Mouse (Mus musculus) left cerebral cortex, adult 2 months (tissue): ENCODE measurements around the gene Sidt1. TPM values are rescaled to one million over a fixed set of nuclear protein-coding genes. Genes with fewer than 3 reads are reported as not detected.
"Not testable (repeated sequence)": the region's sequence is repeated elsewhere in the genome, so short reads cannot be mapped to it uniquely, and the experiment has no call there.

Experiments
- DNase-seq, 2 experiments: peaks; one replicate each; pipeline ENCODE4 v3.0.0; 2021 to 2022; ENCODE audit warnings: low spot score in 2 of 2, mixed read lengths in 1 of 2; ENCODE audit errors: extremely low spot score in 1 of 2
- H3K27ac ChIP-seq: fragments of 200-600 bp; 2 replicates; pipeline ENCODE4 v1.8.1; 2022
- H3K4me3 ChIP-seq: fragments of 200-600 bp; 2 replicates; pipeline ENCODE4 v1.8.1; 2022
- CTCF ChIP-seq: fragments of 200-600 bp; IDR thresholded peaks from 2 replicates; pipeline ENCODE4 v1.8.1; 2022; ENCODE audit warnings: antibody characterized with exemption, mild to moderate bottlenecking, moderate library complexity
- intact Hi-C: fragments of 180-260 bp; cut with DNase I; formaldehyde crosslinking; loops from one replicate; pipeline ENCODE4 v1.15.1; 2025
- total RNA-seq, 2 experiments: library from RNA; stranded (reverse); gene quantifications; 2 replicates each; pipeline ENCODE4 v1.2.3; 2021

Sidt1 gene
- total RNA-seq, 2 experiments from 2014 or later, result 48.3 to 49.7 TPM

DNA sequence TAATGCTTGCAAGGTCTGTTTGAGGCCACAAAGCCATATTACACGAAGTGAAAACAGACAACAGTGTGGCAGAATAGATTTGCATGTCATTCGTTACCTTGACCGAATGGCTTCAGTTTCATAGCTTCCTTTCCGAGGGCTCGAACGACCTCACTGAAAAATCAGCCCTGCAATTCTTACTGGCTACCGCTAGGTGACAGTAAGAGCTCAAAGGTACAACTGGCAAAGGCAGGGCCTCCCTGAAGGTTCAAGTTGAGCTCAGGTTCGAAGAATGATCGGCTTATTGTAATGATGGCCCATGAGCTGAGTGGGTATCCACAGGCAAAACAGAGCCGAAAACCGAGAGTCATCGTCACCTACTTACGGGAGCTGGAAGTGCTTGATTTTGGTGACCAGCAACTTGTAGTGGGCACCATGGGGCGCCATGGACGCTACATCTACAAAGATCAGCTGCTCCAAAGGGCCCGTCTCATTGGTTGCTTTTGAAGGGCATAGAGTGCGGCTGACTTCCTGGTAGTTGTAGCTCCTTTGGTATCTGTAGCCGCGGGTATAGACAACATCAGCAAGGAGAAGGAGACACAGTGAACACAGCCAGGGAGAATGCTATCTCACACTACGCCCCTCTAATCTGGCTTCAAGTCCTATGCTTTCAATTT lies 33.4 kb downstream of the Sidt1 start:
- no peak overlapping the region for H3K27ac ChIP-seq
- intact Hi-C loops, result loop anchor here (5.0 kb wide), 1 partner anchor 63 kb away; no protein-coding TSS in a partner anchor
- no peak overlapping the region for H3K4me3 ChIP-seq
- peak; percentile 57 for TF ChIP-seq CTCF
- no peak for DNase-seq

- intact Hi-C loops, result no loop called here
- Histone ChIP-seq H3K4me3 (no peak overlapping the region), H3K27ac (no peak overlapping the region)
- TF ChIP-seq CTCF, result no peak
- DNase-seq, result no peak
Observed at GRCm38 (mm10) chr16:44293960-44294359, 39.0 kb downstream of the Sidt1 start.

- H3K4me3 ChIP-seq, DNase-seq, H3K27ac ChIP-seq, intact Hi-C loops: not testable (repeated sequence)
Observed at GRCm38 (mm10) chr16:44292681-44293080, 40.3 kb downstream of the Sidt1 start.

- intact Hi-C loops, result no loop called here
- TF ChIP-seq CTCF, result no peak; the same call in 1 of the 2 replicates
- Histone ChIP-seq H3K4me3 (no peak overlapping the region), H3K27ac (no peak overlapping the region)
- no peak for DNase-seq
Observed at GRCm38 (mm10) chr16:44289004-44289648, 43.9 kb downstream of the Sidt1 start.

GRCm38 (mm10) chr16:44287356-44287950 lies 45.5 kb downstream of the Sidt1 start:
- no peak for DNase-seq
- intact Hi-C loops, result no loop called here
- Histone ChIP-seq H3K4me3 (no peak overlapping the region), H3K27ac (no peak overlapping the region)
- TF ChIP-seq CTCF, result no peak

DNA sequence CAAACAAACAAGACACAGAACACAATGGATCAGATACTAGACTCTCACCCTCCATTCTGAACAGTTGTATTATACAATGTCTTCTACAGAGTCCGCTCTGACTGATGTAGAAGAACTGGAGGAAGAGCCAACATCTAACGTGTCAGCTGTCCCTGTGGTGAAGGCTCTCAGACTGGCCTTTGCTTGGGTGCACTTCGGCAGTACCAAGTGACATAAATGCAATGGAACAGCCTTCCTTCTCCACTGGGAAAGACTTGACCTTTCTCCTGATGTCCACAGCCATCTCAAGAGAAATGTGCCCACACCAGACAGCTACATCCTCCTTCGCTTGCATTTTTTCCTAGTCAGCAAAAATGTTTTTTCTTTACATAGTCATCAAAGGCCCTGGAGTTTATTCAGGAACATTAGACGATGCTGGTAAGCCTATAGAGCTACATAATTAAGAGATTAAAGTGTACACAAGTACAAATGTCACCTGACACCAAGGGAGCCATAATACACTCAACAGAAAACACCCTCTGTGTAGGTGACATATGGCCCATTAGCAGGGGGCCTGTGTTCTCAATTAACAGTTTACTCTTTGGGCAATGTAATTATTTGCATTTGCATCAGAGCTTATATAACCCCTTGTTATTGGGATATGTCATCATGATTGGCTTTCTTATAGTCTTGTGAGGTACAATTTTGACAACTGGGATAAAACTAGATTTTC lies 50.2 kb downstream of the Sidt1 start:
- intact Hi-C loops, result no loop called here
- DNase-seq, result no peak
- Histone ChIP-seq H3K27ac (no peak overlapping the region), H3K4me3 (no peak overlapping the region)
- TF ChIP-seq CTCF, result no peak

DNA sequence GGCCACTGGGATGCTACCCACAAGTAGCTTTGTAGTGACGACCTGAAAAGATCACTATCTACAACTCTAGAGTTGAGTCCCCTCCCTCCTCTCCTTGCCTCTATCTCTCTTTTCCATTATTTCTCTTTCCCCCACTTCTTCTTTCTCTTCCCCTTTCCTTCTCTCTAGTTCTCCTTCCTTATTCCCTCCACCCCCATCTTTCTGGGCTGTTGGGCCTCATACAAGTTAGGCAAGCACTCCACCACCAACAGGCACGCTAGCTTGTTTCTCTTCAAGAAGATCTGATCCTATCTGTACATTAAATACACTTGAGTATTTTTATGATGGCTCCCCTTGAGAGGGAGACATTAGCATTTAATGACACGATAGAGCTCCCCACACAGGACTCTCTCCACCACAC lies 51.0 kb downstream of the Sidt1 start:
- H3K27ac ChIP-seq, result no peak overlapping the region
- TF ChIP-seq CTCF, result no peak
- DNase-seq, result no peak
- no peak overlapping the region for H3K4me3 ChIP-seq
- intact Hi-C loops, result no loop called here

DNA sequence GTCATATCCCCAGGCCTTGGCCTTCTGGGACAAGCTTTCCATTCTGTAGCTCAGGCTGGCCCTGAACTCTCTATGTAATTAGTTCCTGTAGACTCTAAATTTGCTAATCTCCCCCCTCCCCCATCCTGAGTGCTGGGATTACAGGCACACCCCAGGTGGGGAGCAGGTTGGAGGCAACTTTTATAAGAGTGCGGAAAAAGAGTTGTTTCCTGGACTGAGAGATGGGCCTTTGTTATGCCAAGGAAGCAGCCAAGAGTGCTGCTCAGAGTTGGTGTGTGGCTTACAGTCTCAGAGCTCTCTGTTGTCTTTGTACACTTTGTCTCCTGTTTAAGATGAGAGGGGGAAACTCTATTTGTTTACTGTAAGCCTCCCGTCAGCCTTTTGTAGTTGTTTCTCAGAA lies 52.2 kb downstream of the Sidt1 start:
- DNase-seq, result no peak
- TF ChIP-seq CTCF, result no peak
- intact Hi-C loops, result no loop called here
- Histone ChIP-seq H3K4me3 (no peak overlapping the region), H3K27ac (no peak overlapping the region)

DNA sequence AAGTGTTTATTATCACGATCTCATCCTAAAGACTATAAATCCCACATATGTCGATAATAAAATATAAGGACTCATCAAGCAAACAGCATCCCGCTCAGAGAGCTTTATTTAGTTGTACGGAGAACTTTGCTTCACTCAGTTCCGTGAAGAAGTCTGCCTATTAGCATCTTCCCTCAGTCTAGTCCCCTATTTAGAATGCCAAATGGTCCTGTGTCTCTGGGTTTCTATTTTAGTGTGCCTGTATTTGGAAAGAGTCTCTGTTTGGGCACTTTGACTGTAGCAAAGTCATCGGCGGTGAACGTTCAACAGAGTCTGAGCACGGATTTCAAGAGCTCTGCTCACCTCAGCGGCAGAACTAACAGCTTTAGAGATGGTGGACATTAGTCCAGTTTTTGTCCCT lies 55.8 kb downstream of the Sidt1 start:
- intact Hi-C loops, result no loop called here
- no peak for DNase-seq
- Histone ChIP-seq H3K4me3 (no peak overlapping the region), H3K27ac (no peak overlapping the region; the same call in 1 of the 2 replicates)
- no peak for TF ChIP-seq CTCF

DNA sequence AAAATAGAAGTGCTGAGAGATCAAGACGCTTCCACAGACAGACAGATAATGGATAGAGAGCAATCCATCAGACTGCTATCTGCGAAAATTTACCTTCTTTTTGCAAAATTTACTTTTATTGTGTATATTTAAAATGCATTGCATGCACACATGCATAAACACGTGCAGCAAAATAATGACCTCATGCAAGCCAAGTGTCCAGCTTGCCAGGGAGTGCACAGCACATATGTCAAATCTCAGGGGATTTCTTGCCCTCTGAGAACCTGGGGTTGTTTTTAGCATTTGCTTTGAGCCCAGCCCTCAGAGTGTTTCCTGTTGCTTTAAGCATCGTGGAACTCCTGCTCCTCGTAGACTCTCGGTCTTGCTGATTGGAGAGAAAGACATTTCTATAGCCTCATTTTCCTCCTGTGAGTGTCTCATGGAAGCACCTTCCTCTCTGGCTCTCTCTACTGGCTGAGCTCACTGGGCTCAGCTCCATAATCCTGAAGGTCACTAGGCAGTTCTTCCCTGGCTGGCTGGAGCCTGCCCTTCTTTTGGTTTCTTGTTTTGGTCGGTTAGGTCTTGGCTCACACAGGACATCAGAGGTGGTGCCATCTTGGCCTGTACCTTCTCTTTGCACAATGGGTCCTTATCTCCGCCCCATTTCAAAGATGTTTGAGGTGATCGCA lies 61.5 kb downstream of the Sidt1 start:
- intact Hi-C loops, result no loop called here
- Histone ChIP-seq H3K27ac (peak overlapping the region; percentile 12), H3K4me3 (no peak overlapping the region)
- no peak for DNase-seq
- no peak for TF ChIP-seq CTCF

DNA sequence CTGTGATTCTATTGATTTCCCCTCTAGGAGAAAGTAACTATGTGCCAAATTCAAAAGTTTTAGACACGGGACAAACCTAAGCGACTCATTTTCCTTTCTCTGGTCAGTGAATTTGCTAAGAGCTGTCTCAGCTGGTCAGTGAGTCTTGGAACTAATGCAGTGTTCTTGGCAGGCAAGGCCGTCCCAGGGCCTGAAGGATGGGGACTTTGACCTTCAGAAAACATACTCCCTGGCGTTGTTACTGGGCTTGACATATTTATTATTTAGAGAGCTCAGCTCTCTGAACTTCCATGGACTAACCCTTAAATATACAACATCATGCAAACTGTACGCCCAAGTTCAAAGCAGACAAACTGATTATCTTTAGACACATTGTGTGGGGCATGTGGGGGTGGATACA lies 62.4 kb downstream of the Sidt1 start:
- H3K4me3 ChIP-seq, result no peak overlapping the region
- intact Hi-C loops, result no loop called here
- no peak for TF ChIP-seq CTCF
- DNase-seq, result no peak
- peak overlapping the region; percentile 12 for H3K27ac ChIP-seq
